ENCODE assay signal across 8 mouse cellular contexts in genomic region chr11:3292711-3293249, GRCm38 (mm10). TPM values are rescaled to one million over a fixed set of nuclear protein-coding genes. Genes with fewer than 3 reads are reported as not detected.
DNase-seq lines count a peak whose midpoint lies in the region; ATAC-seq and TF ChIP-seq lines count a peak whose summit lies in the region.

No protein-coding gene starts in this region.

- DNase-seq in heart, adult 2 months: peak in 1 of 2 experiments; percentile 40
- DNase-seq in heart, adult 8-10 months (ENCODE audit: low spot score): no peak
- peak; percentile 62 for DNase-seq in cerebellum, adult 9-11 months
- peak; percentile 67 to 68 for DNase-seq in kidney, postnatal 36 days
- no peak for DNase-seq in adipocyte (ENCODE audit: low spot score)
- DNase-seq in layer of hippocampus, adult 9-11 months: no peak

- H3K4me3 ChIP-seq in heart, adult 2 months: peak overlapping the region; percentile 100
- peak overlapping the region; percentile 90 for H3K4me3 ChIP-seq in heart, embryonic 16.5 days (ENCODE audit: low read length)
- peak overlapping the region; percentile 89 for H3K4me3 ChIP-seq in midbrain, embryonic 13.5 days (replicated peaks)

- TF ChIP-seq POLR2A in heart, adult 2 months (IDR thresholded peaks at IDR 0.05; ENCODE audit: insufficient read depth, low read depth, low read length): no peak

- peaks cover 9% of the 10 kb centered on the region for H3K4me1 ChIP-seq in heart, adult 2 months (ENCODE audit: control insufficient read depth, insufficient read depth, low read length)
- H3K4me1 ChIP-seq in heart, embryonic 16.5 days (ENCODE audit: control insufficient read depth, insufficient read depth, low read length): peaks cover 41% of the 10 kb centered on the region
- H3K4me1 ChIP-seq in midbrain, embryonic 13.5 days (replicated peaks): peaks cover 57% of the 10 kb centered on the region

- H3K27me3 ChIP-seq in heart, adult 2 months (ENCODE audit: control insufficient read depth, insufficient read depth, low read length): no peaks in the 10 kb centered on the region
- H3K27me3 ChIP-seq in heart, embryonic 16.5 days (ENCODE audit: control insufficient read depth, insufficient read depth, low read length): no peaks in the 10 kb centered on the region
- no peaks in the 10 kb centered on the region for H3K27me3 ChIP-seq in midbrain, embryonic 13.5 days

- H3K9me3 ChIP-seq in heart, embryonic 16.5 days (replicated peaks; ENCODE audit: control insufficient read depth, low read length): no peaks in the 10 kb centered on the region
- no peaks in the 10 kb centered on the region for H3K9me3 ChIP-seq in midbrain, embryonic 13.5 days

- H3K4me2 ChIP-seq in heart, embryonic 16.5 days (ENCODE audit: low read depth, low read length): peak overlapping the region; percentile 95
- peak overlapping the region; percentile 89 for H3K4me2 ChIP-seq in midbrain, embryonic 13.5 days (replicated peaks)

- TF ChIP-seq CTCF in heart, adult 2 months (IDR thresholded peaks at IDR 0.05): no peak

- 10% methylated on average over 8 of the region's 8 CpGs for WGBS in heart, adult 2 months
- WGBS in heart, embryonic 16.5 days: 1% methylated on average over 8 of the region's 8 CpGs
- under 1% methylated on average over 8 of the region's 8 CpGs for WGBS in midbrain, embryonic 13.5 days

- no peak overlapping the region for H3K9ac ChIP-seq in heart, adult 2 months (ENCODE audit: low read depth, low read length)
- H3K9ac ChIP-seq in heart, embryonic 16.5 days (ENCODE audit: low read length): peak overlapping the region; percentile 99
- H3K9ac ChIP-seq in midbrain, embryonic 13.5 days (replicated peaks): peak overlapping the region; percentile 97

- no peaks in the 10 kb centered on the region; the same call in 1 of the 2 replicates for H3K36me3 ChIP-seq in heart, adult 2 months (ENCODE audit: control insufficient read depth, insufficient read depth, low read length)
- peaks cover 29% of the 10 kb centered on the region for H3K36me3 ChIP-seq in heart, embryonic 16.5 days (ENCODE audit: control insufficient read depth, insufficient read depth)
- H3K36me3 ChIP-seq in midbrain, embryonic 13.5 days: peaks cover 43% of the 10 kb centered on the region

- intact Hi-C loops in heart, adult 2 months (cut with DNase I): loop anchor here (5.0 kb wide), 2 partner anchors 90 to 115 kb away; partner anchors contain the start of genes Eif4enif1 and Limk2

- no peak for ATAC-seq in heart, embryonic 16.5 days (replicated peaks; ENCODE audit: extremely low read depth, insufficient read depth, low FRiP score)
- peak; percentile 37 for ATAC-seq in midbrain, embryonic 13.5 days

- 0 out of 2 replicates have a peak, but pooled peaks cover 2% of the 10 kb centered on the region for H3K79me2 ChIP-seq in heart, adult 2 months (replicated peaks; ENCODE audit: control insufficient read depth, insufficient read depth, low read length)

- no peak for TF ChIP-seq EP300 in heart, adult 2 months (IDR thresholded peaks at IDR 0.05; ENCODE audit: insufficient read depth, low read depth, low read length)

- peak overlapping the region; percentile 41; the same call in 1 of the 2 replicates for H3K27ac ChIP-seq in heart, adult 2 months
- H3K27ac ChIP-seq in heart, embryonic 16.5 days (ENCODE audit: low read length): peak overlapping the region; percentile 100
- H3K27ac ChIP-seq in midbrain, embryonic 13.5 days: peak overlapping the region; percentile 100

RNA-seq across cellular contexts. Expression of gene Patz1, which starts 4.1 kb away (rescaled TPM):
- total RNA-seq in heart, adult 2 months (2021): 10 to 100 TPM; 19.4 to 30.8 TPM
- polyA plus RNA-seq in heart, adult 2 months (2012; rRNA removed): 16.3 and 19.9 TPM in 2 replicates
- total RNA-seq in heart, adult 8-10 months (2022): 10 to 100 TPM; 21.3 to 33.6 (median 25.4) TPM
- polyA plus RNA-seq in heart, embryonic 16.5 days (2015; fragmentation: Nextera tagmentation; extraction: Ambion mirVana): 25.7 and 26.3 TPM in 2 replicates
- 94.6 and 106 TPM in 2 replicates for polyA plus RNA-seq in midbrain, embryonic 13.5 days (2015; fragmentation: Nextera tagmentation; extraction: Ambion mirVana)

RNA-seq across cellular contexts. Expression of gene Drg1, which starts 26.6 kb away (rescaled TPM):
- total RNA-seq in heart, adult 2 months (2021): 10 to 100 TPM; 59.0 to 61.7 TPM
- polyA plus RNA-seq in heart, adult 2 months (2012; rRNA removed): 19.9 and 38.5 TPM in 2 replicates
- 10 to 100 TPM; 53.6 to 60.6 (median 58.8) TPM for total RNA-seq in heart, adult 8-10 months (2022)
- polyA plus RNA-seq in heart, embryonic 16.5 days (2015; fragmentation: Nextera tagmentation; extraction: Ambion mirVana): 166 and 198 TPM in 2 replicates
- polyA plus RNA-seq in midbrain, embryonic 13.5 days (2015; fragmentation: Nextera tagmentation; extraction: Ambion mirVana): 261 and 285 TPM in 2 replicates

RNA-seq across cellular contexts. Expression of gene Pik3ip1, which starts 37.4 kb away (rescaled TPM):
- 10 to 100 TPM; 29.4 to 36.4 TPM for total RNA-seq in heart, adult 2 months (2021)
- 29.5 and 36.2 TPM in 2 replicates for polyA plus RNA-seq in heart, adult 2 months (2012; rRNA removed)
- total RNA-seq in heart, adult 8-10 months (2022): 10 to 100 TPM; 37.3 to 67.8 (median 56.9) TPM
- 40.9 and 41.1 TPM in 2 replicates for polyA plus RNA-seq in heart, embryonic 16.5 days (2015; fragmentation: Nextera tagmentation; extraction: Ambion mirVana)
- 24.2 and 25.1 TPM in 2 replicates for polyA plus RNA-seq in midbrain, embryonic 13.5 days (2015; fragmentation: Nextera tagmentation; extraction: Ambion mirVana)

Comparison
In these comparisons a context has a peak if more than half of its experiments do, and no peak if none do; other contexts are left out.
1. DNase-seq: peak in cerebellum, adult 9-11 months (single experiment) and kidney, postnatal 36 days (2 of 2); none in heart, adult 8-10 months (single experiment), adipocyte (single experiment) and layer of hippocampus, adult 9-11 months (single experiment).
2. H3K27ac ChIP-seq: peak in every context shown above with its lines; median percentile 100 in heart, embryonic 16.5 days; 100 in midbrain, embryonic 13.5 days; 41 in heart, adult 2 months.
3. Peak in every context shown above with its lines, with median percentiles within 50 percentile points of each other: H3K4me3 ChIP-seq.